Mouse (Mus musculus): ENCODE data around the gene Mctp2. TPM values are rescaled to one million over a fixed set of nuclear protein-coding genes. Genes with fewer than 3 reads are reported as not detected.

Gene Mctp2
- polyA plus RNA-seq (2014; fragmentation: Illumina TruSeq; extraction: RNeasy Lipid Tissue Mini Kit (QIAGEN cat#74804); ENCODE audit: low read depth, low replicate concordance): 0.24 TPM

DNA sequence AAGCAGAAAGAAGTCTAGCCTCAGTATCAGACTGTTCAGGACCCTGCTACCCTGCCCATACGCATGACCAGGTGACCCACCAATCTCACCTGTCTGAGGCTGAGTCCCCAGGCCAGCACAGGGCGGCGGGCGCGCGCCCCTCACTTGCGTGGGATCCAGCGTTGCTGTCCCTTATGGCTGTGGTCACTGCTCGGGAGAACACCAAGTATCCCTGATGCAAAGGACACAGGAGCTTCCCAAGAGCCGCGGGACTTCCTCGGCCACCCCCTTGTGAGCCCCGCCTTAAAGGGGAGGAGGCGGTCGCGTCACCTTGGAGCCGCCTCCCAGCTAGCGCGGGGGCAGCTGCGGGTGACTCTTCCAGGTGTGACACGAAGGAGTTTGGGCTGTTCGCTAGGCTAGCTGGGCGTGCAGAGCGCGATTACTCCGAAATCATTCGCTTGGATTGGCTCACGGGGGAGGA, at the start of gene Mctp2:
TSS of gene Mctp2 (minus strand) at position 227 of the 460 bp plus-strand sequence.

Data from testis, adult 10 weeks (tissue).